Mouse (Mus musculus): ENCODE results near the gene Gm10974. TPM values are rescaled to one million over a fixed set of nuclear protein-coding genes. Genes with fewer than 3 reads are reported as not detected.

Gene Gm10974
- total and polyA plus RNA-seq, 3 experiments: not detected

DNA sequence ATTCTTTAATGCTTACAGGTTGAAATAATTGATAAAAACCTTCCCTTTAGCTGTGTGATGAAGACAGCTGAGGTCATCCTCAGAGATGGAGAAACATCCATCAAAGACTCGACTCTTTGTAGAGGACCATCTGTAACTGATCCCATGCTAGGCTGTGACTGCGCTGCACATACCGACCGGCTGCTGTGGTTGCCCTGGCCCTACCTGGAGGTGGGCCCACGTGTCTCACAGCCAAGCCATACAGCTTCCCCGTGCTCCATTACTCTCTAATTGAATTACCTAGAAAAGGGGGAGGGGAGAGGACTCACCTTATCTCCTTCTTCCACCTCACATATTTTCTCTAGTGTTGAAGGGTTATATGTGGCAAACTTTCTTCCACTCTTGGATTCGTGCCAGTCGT lies 56.2 kb downstream of the Gm10974 start:
- Histone ChIP-seq H3K27ac (ENCODE audit: control insufficient read depth, low read depth, low read length) (no peak overlapping the region), H3K9me3 (replicated peaks; ENCODE audit: insufficient read depth, low read length) (no peaks in the 10 kb centered on the region), H3K9ac (ENCODE audit: control insufficient read depth, low read depth, low read length, poor library complexity, severe bottlenecking) (no peak overlapping the region), H3K4me3 (ENCODE audit: control insufficient read depth in 1 of 2, insufficient read depth in 1 of 2, low read depth in 2 of 2, low read length in 2 of 2) (no peak overlapping the region), H3K27me3 (ENCODE audit: control insufficient read depth in 1 of 2, insufficient read depth in 2 of 2, low read length in 2 of 2) (peaks cover 0 to 2% of the 10 kb centered on the region in 2 experiments; a peak in 3 of 4 replicates), H3K4me1 (ENCODE audit: control insufficient read depth in 1 of 2, insufficient read depth in 2 of 2, low read length in 2 of 2) (no peaks in the 10 kb centered on the region), H3K36me3 (ENCODE audit: control insufficient read depth in 1 of 2, insufficient read depth in 2 of 2, low read length in 2 of 2) (no peaks in the 10 kb centered on the region), H3K79me2 (ENCODE audit: control insufficient read depth, insufficient read depth, low read length, poor library complexity) (no peaks in the 10 kb centered on the region)
- DNase-seq (ENCODE audit: low read depth, low spot score): no peak
- TF ChIP-seq POLR2A (IDR thresholded peaks at IDR 0.05; ENCODE audit: control insufficient read depth in 1 of 2, insufficient read depth in 1 of 2, low read depth in 1 of 2, low read length in 2 of 2, poor library complexity in 1 of 2) (no peak), ZC3H11A (IDR thresholded peaks at IDR 0.05; ENCODE audit: low read depth, low read length) (no peak), POLR2AphosphoS5 (IDR thresholded peaks at IDR 0.05; ENCODE audit: borderline replicate concordance, low read depth, low read length) (no peak), KAT2A (conservative IDR thresholded peaks at IDR 0.05; ENCODE audit: low read depth, low read length) (no peak), HCFC1 (IDR thresholded peaks at IDR 0.05; ENCODE audit: low read depth, low read length) (no peak), SMC3 (IDR thresholded peaks at IDR 0.05; ENCODE audit: low read depth, low read length) (no peak), MYC (IDR thresholded peaks at IDR 0.05; ENCODE audit: low read depth, low read length) (no peak), POLR2AphosphoS2 (IDR thresholded peaks at IDR 0.05; ENCODE audit: low read length) (no peak), UBTF (IDR thresholded peaks at IDR 0.05; ENCODE audit: borderline replicate concordance, insufficient read depth, low read depth, low read length) (no peak), SIN3A (IDR thresholded peaks at IDR 0.05; ENCODE audit: low read length) (no peak), MXI1 (IDR thresholded peaks at IDR 0.05; ENCODE audit: low read depth, low read length) (no peak), NELFE (IDR thresholded peaks at IDR 0.05; ENCODE audit: low read depth, low read length) (no peak)

DNA sequence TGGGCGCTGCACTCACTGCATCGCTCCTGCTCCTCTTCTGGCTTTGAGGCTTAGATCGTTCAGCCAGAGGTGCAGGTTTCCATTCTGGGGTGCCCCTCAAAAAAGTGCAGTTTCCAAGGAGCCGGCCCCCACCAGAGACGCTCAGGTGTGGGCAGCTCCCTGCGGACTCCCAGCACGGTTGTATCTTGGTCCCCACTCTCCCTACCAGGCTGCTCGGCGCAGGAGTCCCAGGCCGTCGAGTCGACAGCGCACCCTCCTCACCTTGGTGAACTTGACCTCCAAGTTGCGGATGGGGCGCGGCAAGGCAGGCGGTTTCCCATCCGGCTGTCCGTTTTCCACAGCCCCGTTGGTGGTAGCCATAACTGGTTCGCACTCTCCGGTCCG lies 61.3 kb downstream of the Gm10974 start:
- H3K9me3 ChIP-seq (replicated peaks; ENCODE audit: insufficient read depth, low read length): no peaks in the 10 kb centered on the region
- no peak overlapping the region for H3K27ac ChIP-seq (ENCODE audit: control insufficient read depth, low read depth, low read length)
- no peaks in the 10 kb centered on the region for H3K36me3 ChIP-seq (ENCODE audit: control insufficient read depth in 1 of 2, insufficient read depth in 2 of 2, low read length in 2 of 2)
- no peaks in the 10 kb centered on the region for H3K4me1 ChIP-seq (ENCODE audit: control insufficient read depth in 1 of 2, insufficient read depth in 2 of 2, low read length in 2 of 2)
- no peak for DNase-seq (ENCODE audit: low read depth, low spot score)
- TF ChIP-seq POLR2A (IDR thresholded peaks at IDR 0.05; ENCODE audit: control insufficient read depth in 1 of 2, insufficient read depth in 1 of 2, low read depth in 1 of 2, low read length in 2 of 2, poor library complexity in 1 of 2) (no peak), MXI1 (IDR thresholded peaks at IDR 0.05; ENCODE audit: low read depth, low read length) (no peak), EP300 (IDR thresholded peaks at IDR 0.05; ENCODE audit: low read depth in 1 of 2, low read length in 2 of 2) (no peak), POLR2AphosphoS2 (IDR thresholded peaks at IDR 0.05; ENCODE audit: low read length) (no peak), TBP (IDR thresholded peaks at IDR 0.05; ENCODE audit: low read depth, low read length) (no peak), SMC3 (IDR thresholded peaks at IDR 0.05; ENCODE audit: low read depth, low read length) (no peak), USF2 (IDR thresholded peaks at IDR 0.05; ENCODE audit: borderline replicate concordance in 1 of 2, insufficient read depth in 1 of 2, low read depth in 1 of 2, low read length in 2 of 2) (no peak), BHLHE40 (IDR thresholded peaks at IDR 0.05; ENCODE audit: borderline replicate concordance, low read depth, low read length) (no peak), JUND (IDR thresholded peaks at IDR 0.05; ENCODE audit: low read depth, low read length) (no peak), MYC (IDR thresholded peaks at IDR 0.05; ENCODE audit: low read depth, low read length) (no peak), ELF1 (IDR thresholded peaks at IDR 0.05; ENCODE audit: low read depth, low read length) (no peak), POLR2AphosphoS5 (IDR thresholded peaks at IDR 0.05; ENCODE audit: borderline replicate concordance, low read depth, low read length) (no peak), TAL1 (IDR thresholded peaks at IDR 0.05; ENCODE audit: low read length) (no peak)
- H3K4me3 ChIP-seq (ENCODE audit: control insufficient read depth in 1 of 2, insufficient read depth in 1 of 2, low read depth in 2 of 2, low read length in 2 of 2): no peak overlapping the region
- no peak overlapping the region for H3K9ac ChIP-seq (ENCODE audit: control insufficient read depth, low read depth, low read length, poor library complexity, severe bottlenecking)
- no peaks in the 10 kb centered on the region for H3K27me3 ChIP-seq (ENCODE audit: control insufficient read depth in 1 of 2, insufficient read depth in 2 of 2, low read length in 2 of 2)
- no peaks in the 10 kb centered on the region for H3K79me2 ChIP-seq (ENCODE audit: control insufficient read depth, insufficient read depth, low read length, poor library complexity)

Measured in MEL (cell line).